Mouse (Mus musculus) limb, embryonic 12.5 days (tissue): ENCODE data around the gene Dbh. TPM values are rescaled to one million over a fixed set of nuclear protein-coding genes. Genes with fewer than 3 reads are reported as not detected.

ENCODE experiments used
- ATAC-seq: fragments of 200-750 bp; cut with Nextera tagmentation; 2 replicates; pipeline ENCODE4 v1.8.0; 2017; ENCODE audit warnings: low read depth, moderate TSS enrichment; ENCODE audit not compliant: insufficient number of reproducible peaks, insufficient read depth, low FRiP score, low TSS enrichment
- H3K27ac ChIP-seq: fragments of 300-500 bp; sonication (generic); 2 replicates; pipeline ENCODE4 v1.5.1; 2016; ENCODE audit warnings: mild to moderate bottlenecking, moderate library complexity
- H3K27me3 ChIP-seq: fragments of 300-500 bp; sonication (generic); 2 replicates; pipeline ENCODE4 v1.6.1; 2016; ENCODE audit warnings: mild to moderate bottlenecking, moderate library complexity
- H3K36me3 ChIP-seq: fragments of 300-500 bp; sonication (generic); 2 replicates; pipeline ENCODE4 v1.6.1; 2016; ENCODE audit warnings: mild to moderate bottlenecking, moderate library complexity
- H3K4me1 ChIP-seq: fragments of 300-500 bp; sonication (generic); replicated peaks from 2 replicates; pipeline ENCODE4 v1.6.1; 2016
- H3K4me2 ChIP-seq: fragments of 300-500 bp; sonication (generic); 2 replicates; pipeline ENCODE4 v1.6.1; 2016; ENCODE audit warnings: mild to moderate bottlenecking, moderate library complexity
- H3K4me3 ChIP-seq: fragments of 300-500 bp; sonication (generic); replicated peaks from 2 replicates; pipeline ENCODE4 v1.5.1; 2016; ENCODE audit warnings: mild to moderate bottlenecking
- H3K9ac ChIP-seq: fragments of 300-500 bp; sonication (generic); replicated peaks from 2 replicates; pipeline ENCODE4 v1.6.1; 2016; ENCODE audit warnings: mild to moderate bottlenecking, moderate library complexity
- H3K9me3 ChIP-seq: fragments of 300-500 bp; sonication (generic); 2 replicates; pipeline ENCODE4 v1.6.1; 2016; ENCODE audit warnings: mild to moderate bottlenecking, moderate library complexity
- WGBS: fragments of 180-500 bp; shearing (Covaris S2); methylation state at CpG from one replicate; pipeline ENCODE4 v1.1.7; 2016; 5-methylcytosine and 5-hydroxymethylcytosine counted together
- polyA plus RNA-seq: library from polyadenylated mRNA; unstranded; fragments of >200 nt; fragmentation: Nextera tagmentation; extraction: Ambion mirVana; gene quantifications from 2 replicates; pipeline ENCODE4 v1.2.1, GENCODE M21; 2016

Gene Dbh
- polyA plus RNA-seq, 1 experiment from 2014 or later, result 0.25 TPM

- Histone ChIP-seq H3K9ac (no peak overlapping the region), H3K4me3 (no peak overlapping the region), H3K4me1 (peaks cover 39% of the 10 kb centered on the region), H3K36me3 (no peaks in the 10 kb centered on the region), H3K9me3 (no peaks in the 10 kb centered on the region), H3K4me2 (no peak overlapping the region), H3K27me3 (no peaks in the 10 kb centered on the region), H3K27ac (no peak overlapping the region)
- 64% methylated on average over 10 of the region's 10 CpGs for WGBS
- no peak for ATAC-seq
Observed at GRCm38 (mm10) chr2:27205666-27206065, 40.6 kb downstream of the Dbh start.

- peaks cover 41% of the 10 kb centered on the region for H3K4me1 ChIP-seq
Observed at GRCm38 (mm10) chr2:27206128-27206797, 41.2 kb downstream of the Dbh start.

GRCm38 (mm10) chr2:27207126-27207525, 42.1 kb downstream of the Dbh start:
- H3K9me3 ChIP-seq, result no peaks in the 10 kb centered on the region
- H3K27me3 ChIP-seq, result no peaks in the 10 kb centered on the region
- no peak overlapping the region for H3K4me3 ChIP-seq
- H3K4me2 ChIP-seq, result no peak overlapping the region
- H3K9ac ChIP-seq, result no peak overlapping the region
- peaks cover 41% of the 10 kb centered on the region for H3K4me1 ChIP-seq
- WGBS, result 90% methylated on average over 5 of the region's 5 CpGs
- ATAC-seq, result no peak
- no peaks in the 10 kb centered on the region for H3K36me3 ChIP-seq
- no peak overlapping the region for H3K27ac ChIP-seq

More at GRCm38 (mm10) chr2:27206128-27206797, 41.2 kb downstream of the Dbh start:
- Histone ChIP-seq H3K4me3 (no peak overlapping the region), H3K27me3 (no peaks in the 10 kb centered on the region), H3K36me3 (no peaks in the 10 kb centered on the region), H3K4me2 (no peak overlapping the region), H3K9me3 (no peaks in the 10 kb centered on the region), H3K9ac (no peak overlapping the region), H3K27ac (0 out of 2 replicates have a peak overlapping the region, but pooled peaks have one; percentile 23)
- 81% methylated on average over 15 of the region's 15 CpGs for WGBS
- no peak for ATAC-seq

DNA sequence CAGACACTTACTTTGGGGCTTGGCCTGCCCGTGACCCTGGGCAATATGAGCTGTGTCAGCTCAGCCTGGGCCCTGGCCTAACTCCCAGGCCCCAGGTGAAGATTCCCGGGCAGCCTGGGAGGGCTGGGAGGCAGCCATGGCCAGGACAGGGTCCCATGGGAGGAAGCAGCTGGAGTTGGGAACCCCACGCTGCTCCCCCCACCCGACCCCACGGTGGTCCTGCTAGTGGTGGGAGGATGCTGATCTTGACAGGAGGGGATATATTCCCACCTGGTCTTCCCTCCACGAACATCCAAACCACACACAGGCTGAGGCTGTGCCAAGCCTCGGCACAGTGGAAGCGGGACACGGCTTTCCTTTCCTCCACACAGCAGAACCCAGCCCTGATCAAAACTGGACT, 44.3 kb downstream of the Dbh start:
- Histone ChIP-seq H3K27me3 (no peaks in the 10 kb centered on the region), H3K9me3 (no peaks in the 10 kb centered on the region), H3K4me3 (no peak overlapping the region), H3K27ac (peak overlapping the region; percentile 70), H3K4me1 (peaks cover 50% of the 10 kb centered on the region), H3K36me3 (no peaks in the 10 kb centered on the region), H3K9ac (no peak overlapping the region), H3K4me2 (0 out of 2 replicates have a peak overlapping the region, but pooled peaks have one; percentile 6)
- ATAC-seq, result no peak
- WGBS, result 59% methylated on average over 9 of the region's 9 CpGs

DNA sequence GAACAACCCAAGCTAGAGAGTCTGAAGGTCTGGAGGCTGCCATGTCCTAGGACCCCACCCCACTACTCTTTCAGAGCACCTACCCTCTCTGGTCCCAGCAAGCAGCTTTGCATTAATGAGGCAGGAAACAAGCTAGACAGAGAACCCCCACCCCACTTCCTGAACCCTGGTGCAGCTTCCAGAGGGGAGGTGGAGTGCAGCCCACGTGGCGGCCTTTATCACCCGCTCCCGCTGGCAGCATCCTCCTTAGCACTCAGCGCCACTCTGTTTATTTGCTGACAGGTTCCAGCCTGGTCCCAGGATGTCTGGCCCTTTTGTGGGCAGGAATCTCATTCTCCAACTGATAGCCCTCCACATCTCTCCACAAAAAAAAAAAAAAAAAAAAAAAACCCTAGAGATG, 44.8 kb downstream of the Dbh start:
- Histone ChIP-seq H3K27me3 (no peaks in the 10 kb centered on the region), H3K9ac (no peak overlapping the region), H3K4me3 (no peak overlapping the region), H3K4me2 (0 out of 2 replicates have a peak overlapping the region, but pooled peaks have one; percentile 6), H3K36me3 (no peaks in the 10 kb centered on the region), H3K27ac (peak overlapping the region; percentile 70), H3K4me1 (peaks cover 51% of the 10 kb centered on the region), H3K9me3 (no peaks in the 10 kb centered on the region)
- 27% methylated on average over 5 of the region's 5 CpGs for WGBS
- peak; percentile 28; the same call in 1 of the 2 replicates for ATAC-seq

- no peak for ATAC-seq
- no peaks in the 10 kb centered on the region for H3K36me3 ChIP-seq
- H3K27me3 ChIP-seq, result no peaks in the 10 kb centered on the region
- H3K9me3 ChIP-seq, result no peaks in the 10 kb centered on the region
- H3K4me2 ChIP-seq, result no peak overlapping the region
- H3K4me3 ChIP-seq, result no peak overlapping the region
- H3K9ac ChIP-seq, result no peak overlapping the region
- H3K27ac ChIP-seq, result peak overlapping the region; percentile 67; the same call in 1 of the 2 replicates
- WGBS, result 48% methylated on average over 7 of the region's 7 CpGs
- peaks cover 51% of the 10 kb centered on the region for H3K4me1 ChIP-seq
Observed at GRCm38 (mm10) chr2:27210255-27210654, 45.2 kb downstream of the Dbh start.

DNA sequence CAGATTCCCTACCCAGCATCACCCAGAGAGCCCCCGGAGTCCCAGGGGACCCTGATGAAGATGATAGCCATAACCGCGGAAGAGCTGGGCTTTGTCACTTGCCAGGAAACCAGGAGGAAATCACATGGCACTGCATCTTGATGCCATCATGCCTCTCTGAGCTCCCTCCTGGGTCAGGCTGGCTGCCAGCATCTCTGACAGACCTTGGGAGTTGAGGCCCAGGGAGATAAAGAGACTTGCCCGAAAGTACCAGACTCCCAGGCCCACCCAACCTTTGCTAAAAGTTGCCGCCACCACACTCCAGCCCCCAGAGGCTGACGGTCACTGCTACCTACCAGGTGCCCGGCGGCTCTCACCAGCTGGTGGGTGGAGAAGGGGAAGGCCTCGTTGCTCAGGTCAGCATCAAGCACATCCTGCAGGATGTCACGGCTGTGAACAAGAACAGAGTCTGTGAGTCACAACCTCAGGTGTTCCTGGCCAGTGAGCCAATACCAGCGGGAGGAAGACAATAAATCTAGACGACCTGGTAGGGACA, 45.7 kb downstream of the Dbh start:
- H3K27me3 ChIP-seq, result no peaks in the 10 kb centered on the region
- no peak overlapping the region for H3K4me3 ChIP-seq
- WGBS, result 82% methylated on average over 12 of the region's 12 CpGs
- H3K4me2 ChIP-seq, result no peak overlapping the region
- H3K9ac ChIP-seq, result no peak overlapping the region
- peak overlapping the region; percentile 67; the same call in 1 of the 2 replicates for H3K27ac ChIP-seq
- H3K9me3 ChIP-seq, result no peaks in the 10 kb centered on the region
- peaks cover 51% of the 10 kb centered on the region for H3K4me1 ChIP-seq
- ATAC-seq, result no peak
- no peaks in the 10 kb centered on the region for H3K36me3 ChIP-seq

GRCm38 (mm10) chr2:27211966-27212893, 47.2 kb downstream of the Dbh start:
- no peak for ATAC-seq
- WGBS, result 70% methylated on average over 8 of the region's 8 CpGs
- no peak overlapping the region for H3K4me2 ChIP-seq
- no peaks in the 10 kb centered on the region for H3K27me3 ChIP-seq
- peaks cover 41% of the 10 kb centered on the region for H3K4me1 ChIP-seq
- no peak overlapping the region for H3K9ac ChIP-seq
- H3K9me3 ChIP-seq, result no peaks in the 10 kb centered on the region
- H3K4me3 ChIP-seq, result no peak overlapping the region
- no peaks in the 10 kb centered on the region for H3K36me3 ChIP-seq
- H3K27ac ChIP-seq, result no peak overlapping the region

GRCm38 (mm10) chr2:27215537-27215936, 50.5 kb downstream of the Dbh start:
- 77% methylated on average over 2 of the region's 2 CpGs for WGBS
- H3K9me3 ChIP-seq, result no peaks in the 10 kb centered on the region
- ATAC-seq, result no peak

GRCm38 (mm10) chr2:27218121-27218544, 53.1 kb downstream of the Dbh start:
- H3K4me3 ChIP-seq, result no peak overlapping the region
- ATAC-seq, result no peak
- H3K27me3 ChIP-seq, result no peaks in the 10 kb centered on the region; the same call in 1 of the 2 replicates
- no peak overlapping the region for H3K27ac ChIP-seq
- no peak overlapping the region for H3K4me2 ChIP-seq
- no peaks in the 10 kb centered on the region for H3K36me3 ChIP-seq
- H3K9me3 ChIP-seq, result no peaks in the 10 kb centered on the region
- no peak overlapping the region for H3K9ac ChIP-seq
- peaks cover 9% of the 10 kb centered on the region; the same call in 1 of the 2 replicates for H3K4me1 ChIP-seq
- WGBS, result 85% methylated on average over 2 of the region's 2 CpGs

More at GRCm38 (mm10) chr2:27215537-27215936, 50.5 kb downstream of the Dbh start:
- Histone ChIP-seq H3K4me2 (no peak overlapping the region), H3K4me3 (no peak overlapping the region), H3K27ac (no peak overlapping the region), H3K9ac (no peak overlapping the region), H3K36me3 (no peaks in the 10 kb centered on the region), H3K4me1 (peaks cover 16% of the 10 kb centered on the region), H3K27me3 (no peaks in the 10 kb centered on the region)

- Histone ChIP-seq H3K27me3 (no peaks in the 10 kb centered on the region; the same call in 1 of the 2 replicates), H3K36me3 (no peaks in the 10 kb centered on the region), H3K27ac (no peak overlapping the region), H3K4me2 (no peak overlapping the region), H3K4me1 (peaks cover 9% of the 10 kb centered on the region; the same call in 1 of the 2 replicates), H3K9me3 (no peaks in the 10 kb centered on the region), H3K9ac (no peak overlapping the region), H3K4me3 (no peak overlapping the region)
- 83% methylated on average over 8 of the region's 8 CpGs for WGBS
- ATAC-seq, result no peak
Observed at GRCm38 (mm10) chr2:27218569-27218968, 53.5 kb downstream of the Dbh start.
